Mouse (Mus musculus): Measurements from ENCODE around the gene Pawr. TPM values are rescaled to one million over a fixed set of nuclear protein-coding genes. Genes with fewer than 3 reads are reported as not detected.
A peak's percentile ranks its signal among the peaks of the same experiment; 100 is the strongest.

Pawr gene
- polyA plus RNA-seq, 1 experiment from 2014 or later = 12.8 TPM

GRCm38 (mm10) chr10:108299828-108300227 is 32.1 kb upstream of the Pawr start:
- H3K27ac ChIP-seq (ENCODE audit: low read depth, low read length) = no peak overlapping the region
- H3K9me3 ChIP-seq (ENCODE audit: control insufficient read depth, low read length) = no peaks in the 10 kb centered on the region
- no peak overlapping the region for H3K9ac ChIP-seq (ENCODE audit: low read depth, low read length)
- H3K27me3 ChIP-seq (replicated peaks; ENCODE audit: control insufficient read depth, insufficient read depth, low read length) = no peaks in the 10 kb centered on the region
- ATAC-seq (replicated peaks; ENCODE audit: low FRiP score) (no peak), DNase-seq (ENCODE audit: low spot score) (no peak)
- no peak overlapping the region for H3K4me2 ChIP-seq
- no peaks in the 10 kb centered on the region for H3K36me3 ChIP-seq (ENCODE audit: control insufficient read depth, insufficient read depth, low read length)
- H3K4me3 ChIP-seq (ENCODE audit: low read depth, low read length) = no peak overlapping the region
- WGBS = 81% methylated on average over 11 of the region's 11 CpGs
- no peaks in the 10 kb centered on the region for H3K4me1 ChIP-seq (replicated peaks; ENCODE audit: control insufficient read depth, insufficient read depth, low read length)

DNA sequence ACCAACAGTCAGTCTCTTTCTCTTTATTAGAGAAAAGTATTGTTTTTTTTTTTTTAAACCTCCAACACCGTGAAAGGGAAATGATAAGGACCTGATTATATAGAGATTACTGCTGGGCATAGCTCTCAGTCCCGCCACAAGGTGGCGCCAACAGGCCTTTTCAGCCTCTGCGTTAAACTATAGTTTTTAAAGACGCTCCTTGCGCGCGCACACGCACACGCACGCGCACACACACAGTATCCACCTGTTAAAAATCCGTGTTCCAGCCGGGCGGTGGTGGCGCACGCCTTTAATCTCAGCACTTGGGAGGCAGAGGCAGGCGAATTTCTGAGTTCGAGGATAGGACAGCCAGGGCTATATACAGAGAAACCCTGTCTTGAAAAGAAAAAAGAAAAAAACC is 31.1 kb upstream of the Pawr start:
- Histone ChIP-seq H3K4me1 (replicated peaks; ENCODE audit: control insufficient read depth, insufficient read depth, low read length) (no peaks in the 10 kb centered on the region), H3K4me2 (peak overlapping the region; percentile 54), H3K9me3 (ENCODE audit: control insufficient read depth, low read length) (no peaks in the 10 kb centered on the region), H3K4me3 (ENCODE audit: low read depth, low read length) (no peak overlapping the region), H3K27ac (ENCODE audit: low read depth, low read length) (no peak overlapping the region), H3K9ac (ENCODE audit: low read depth, low read length) (no peak overlapping the region), H3K36me3 (ENCODE audit: control insufficient read depth, insufficient read depth, low read length) (no peaks in the 10 kb centered on the region), H3K27me3 (replicated peaks; ENCODE audit: control insufficient read depth, insufficient read depth, low read length) (no peaks in the 10 kb centered on the region)
- DNase-seq (ENCODE audit: low spot score) = peak; percentile 56
- 10% methylated on average over 19 of the region's 19 CpGs for WGBS
- ATAC-seq (replicated peaks; ENCODE audit: low FRiP score) = peak; percentile 75

DNA sequence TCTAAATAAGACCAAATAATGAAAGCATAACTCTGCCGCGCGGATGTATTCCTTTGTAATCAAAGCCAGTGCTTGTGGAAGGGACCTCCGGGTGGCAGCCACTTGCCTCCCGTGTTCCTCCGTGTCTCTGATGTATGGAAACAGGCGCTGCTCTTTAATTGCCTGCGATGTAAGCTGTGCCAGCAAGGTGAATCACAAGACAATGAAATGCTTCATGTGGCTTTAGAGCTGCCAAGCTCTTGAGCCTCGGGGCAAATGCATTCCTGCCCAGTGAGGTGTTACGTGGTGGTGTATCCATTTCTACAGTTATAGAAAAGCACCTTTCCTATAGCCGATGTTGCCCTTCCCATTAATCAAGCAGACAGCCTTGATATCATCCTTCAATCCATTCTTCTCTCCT is 24.1 kb upstream of the Pawr start:
- no peak for DNase-seq (ENCODE audit: low spot score)
- Histone ChIP-seq H3K27ac (ENCODE audit: low read depth, low read length) (no peak overlapping the region), H3K27me3 (replicated peaks; ENCODE audit: control insufficient read depth, insufficient read depth, low read length) (no peaks in the 10 kb centered on the region), H3K36me3 (ENCODE audit: control insufficient read depth, insufficient read depth, low read length) (no peaks in the 10 kb centered on the region), H3K4me2 (no peak overlapping the region), H3K4me1 (replicated peaks; ENCODE audit: control insufficient read depth, insufficient read depth, low read length) (no peaks in the 10 kb centered on the region), H3K9me3 (ENCODE audit: control insufficient read depth, low read length) (no peaks in the 10 kb centered on the region), H3K4me3 (ENCODE audit: low read depth, low read length) (no peak overlapping the region), H3K9ac (ENCODE audit: low read depth, low read length) (no peak overlapping the region)
- 81% methylated on average over 11 of the region's 11 CpGs for WGBS
- no peak for ATAC-seq (replicated peaks; ENCODE audit: low FRiP score)

DNA sequence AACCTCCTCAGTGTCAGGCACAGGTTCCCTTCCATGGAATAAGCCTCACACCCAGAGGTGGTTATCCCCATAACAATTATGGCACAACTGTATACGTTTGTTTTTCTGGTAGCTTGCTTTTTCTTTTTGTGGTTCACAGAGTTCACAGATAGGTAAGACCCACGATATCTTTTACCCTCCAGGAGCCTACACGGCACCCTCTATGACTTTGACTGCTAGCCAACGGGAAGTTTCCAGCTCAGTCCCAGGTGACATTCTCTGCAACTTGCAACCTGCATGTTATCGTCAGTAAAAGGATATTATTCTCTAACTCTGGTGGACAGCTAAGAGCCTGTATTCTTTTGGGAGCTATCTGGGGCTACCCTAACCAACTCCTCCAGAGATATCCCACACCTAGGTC is 21.7 kb upstream of the Pawr start:
- Histone ChIP-seq H3K27me3 (replicated peaks; ENCODE audit: control insufficient read depth, insufficient read depth, low read length) (no peaks in the 10 kb centered on the region), H3K9me3 (ENCODE audit: control insufficient read depth, low read length) (no peaks in the 10 kb centered on the region), H3K27ac (ENCODE audit: low read depth, low read length) (no peak overlapping the region), H3K9ac (ENCODE audit: low read depth, low read length) (no peak overlapping the region), H3K36me3 (ENCODE audit: control insufficient read depth, insufficient read depth, low read length) (no peaks in the 10 kb centered on the region), H3K4me2 (no peak overlapping the region), H3K4me3 (ENCODE audit: low read depth, low read length) (no peak overlapping the region), H3K4me1 (replicated peaks; ENCODE audit: control insufficient read depth, insufficient read depth, low read length) (no peaks in the 10 kb centered on the region; the same call in 1 of the 2 replicates)
- no peak for ATAC-seq (replicated peaks; ENCODE audit: low FRiP score)
- DNase-seq (ENCODE audit: low spot score) = no peak
- 77% methylated on average over 5 of the region's 5 CpGs for WGBS

GRCm38 (mm10) chr10:108311396-108311795 is 20.5 kb upstream of the Pawr start:
- H3K4me1 ChIP-seq (replicated peaks; ENCODE audit: control insufficient read depth, insufficient read depth, low read length) = no peaks in the 10 kb centered on the region; the same call in 1 of the 2 replicates
- H3K9ac ChIP-seq (ENCODE audit: low read depth, low read length) = no peak overlapping the region
- WGBS = 82% methylated on average over 3 of the region's 3 CpGs
- ATAC-seq (replicated peaks; ENCODE audit: low FRiP score) (no peak), DNase-seq (ENCODE audit: low spot score) (no peak)
- no peaks in the 10 kb centered on the region for H3K9me3 ChIP-seq (ENCODE audit: control insufficient read depth, low read length)
- no peak overlapping the region for H3K27ac ChIP-seq (ENCODE audit: low read depth, low read length)
- no peaks in the 10 kb centered on the region for H3K27me3 ChIP-seq (replicated peaks; ENCODE audit: control insufficient read depth, insufficient read depth, low read length)
- no peaks in the 10 kb centered on the region for H3K36me3 ChIP-seq (ENCODE audit: control insufficient read depth, insufficient read depth, low read length)
- no peak overlapping the region for H3K4me2 ChIP-seq
- no peak overlapping the region for H3K4me3 ChIP-seq (ENCODE audit: low read depth, low read length)

- WGBS = 79% methylated on average over 6 of the region's 6 CpGs
- ATAC-seq (replicated peaks; ENCODE audit: low FRiP score) = no peak
These were observed 18.1 kb upstream of the Pawr start for GRCm38 (mm10) chr10:108313845-108314244.

DNA sequence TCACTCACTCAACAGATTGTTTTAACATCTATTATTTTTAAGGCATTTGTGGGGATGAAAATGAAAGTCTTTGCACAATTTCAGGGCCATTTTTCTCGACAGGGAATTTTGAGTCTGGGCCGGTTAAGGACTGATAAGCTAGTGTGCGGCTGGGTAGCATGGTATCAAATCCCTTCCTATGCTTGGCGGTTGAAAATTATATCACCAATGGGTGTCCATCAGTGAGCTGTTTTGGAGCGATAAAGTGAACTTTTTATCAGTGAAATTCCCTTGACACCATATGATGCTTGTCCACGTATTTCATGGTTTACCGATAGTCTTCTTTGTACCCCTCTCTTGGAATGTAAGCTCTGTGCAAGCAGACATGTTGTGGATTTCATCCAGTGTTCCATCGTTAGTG is 17.5 kb upstream of the Pawr start:
- Histone ChIP-seq H3K36me3 (ENCODE audit: control insufficient read depth, insufficient read depth, low read length) (no peaks in the 10 kb centered on the region), H3K27ac (ENCODE audit: low read depth, low read length) (no peak overlapping the region), H3K4me1 (replicated peaks; ENCODE audit: control insufficient read depth, insufficient read depth, low read length) (no peaks in the 10 kb centered on the region; the same call in 1 of the 2 replicates), H3K9ac (ENCODE audit: low read depth, low read length) (no peak overlapping the region), H3K27me3 (replicated peaks; ENCODE audit: control insufficient read depth, insufficient read depth, low read length) (no peaks in the 10 kb centered on the region), H3K4me3 (ENCODE audit: low read depth, low read length) (no peak overlapping the region), H3K4me2 (no peak overlapping the region), H3K9me3 (ENCODE audit: control insufficient read depth, low read length) (no peaks in the 10 kb centered on the region)
- 68% methylated on average over 8 of the region's 8 CpGs for WGBS
- DNase-seq (ENCODE audit: low spot score) (no peak), ATAC-seq (replicated peaks; ENCODE audit: low FRiP score) (peak; percentile 79)

More at GRCm38 (mm10) chr10:108313845-108314244, 18.1 kb upstream of the Pawr start:
- no peak overlapping the region for H3K4me3 ChIP-seq (ENCODE audit: low read depth, low read length)
- no peak overlapping the region for H3K4me2 ChIP-seq
- DNase-seq (ENCODE audit: low spot score) = no peak
- H3K27me3 ChIP-seq (replicated peaks; ENCODE audit: control insufficient read depth, insufficient read depth, low read length) = no peaks in the 10 kb centered on the region
- H3K4me1 ChIP-seq (replicated peaks; ENCODE audit: control insufficient read depth, insufficient read depth, low read length) = no peaks in the 10 kb centered on the region; the same call in 1 of the 2 replicates
- H3K36me3 ChIP-seq (ENCODE audit: control insufficient read depth, insufficient read depth, low read length) = no peaks in the 10 kb centered on the region
- no peaks in the 10 kb centered on the region for H3K9me3 ChIP-seq (ENCODE audit: control insufficient read depth, low read length)
- H3K9ac ChIP-seq (ENCODE audit: low read depth, low read length) = no peak overlapping the region
- H3K27ac ChIP-seq (ENCODE audit: low read depth, low read length) = no peak overlapping the region

DNA sequence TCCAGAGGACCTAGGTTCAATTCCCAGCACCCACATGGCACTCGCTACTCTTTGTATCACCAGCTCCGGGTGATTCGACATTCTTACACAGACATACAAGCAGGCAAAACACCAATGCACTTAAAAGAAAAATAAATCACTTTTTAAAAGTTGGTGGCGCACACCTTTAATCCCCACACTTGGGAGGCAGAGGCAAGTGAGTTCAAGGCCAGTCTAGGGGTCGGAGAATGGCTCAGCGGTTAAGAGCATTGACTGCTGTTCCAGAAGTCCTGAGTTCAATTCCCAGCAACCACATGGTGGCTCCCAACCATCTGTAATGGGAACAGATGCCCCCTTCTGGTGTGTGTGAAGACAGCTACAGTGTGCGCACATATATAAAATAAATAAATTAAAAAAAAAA is 16.7 kb upstream of the Pawr start:
- no peak overlapping the region for H3K9ac ChIP-seq (ENCODE audit: low read depth, low read length)
- no peaks in the 10 kb centered on the region for H3K9me3 ChIP-seq (ENCODE audit: control insufficient read depth, low read length)
- no peak overlapping the region for H3K4me2 ChIP-seq
- no peak overlapping the region for H3K4me3 ChIP-seq (ENCODE audit: low read depth, low read length)
- WGBS = 93% methylated on average over 7 of the region's 7 CpGs
- H3K4me1 ChIP-seq (replicated peaks; ENCODE audit: control insufficient read depth, insufficient read depth, low read length) = no peaks in the 10 kb centered on the region; the same call in 1 of the 2 replicates
- no peaks in the 10 kb centered on the region for H3K36me3 ChIP-seq (ENCODE audit: control insufficient read depth, insufficient read depth, low read length)
- no peak for DNase-seq (ENCODE audit: low spot score)
- no peaks in the 10 kb centered on the region for H3K27me3 ChIP-seq (replicated peaks; ENCODE audit: control insufficient read depth, insufficient read depth, low read length)
- ATAC-seq (replicated peaks; ENCODE audit: low FRiP score) = no peak
- H3K27ac ChIP-seq (ENCODE audit: low read depth, low read length) = no peak overlapping the region

DNA sequence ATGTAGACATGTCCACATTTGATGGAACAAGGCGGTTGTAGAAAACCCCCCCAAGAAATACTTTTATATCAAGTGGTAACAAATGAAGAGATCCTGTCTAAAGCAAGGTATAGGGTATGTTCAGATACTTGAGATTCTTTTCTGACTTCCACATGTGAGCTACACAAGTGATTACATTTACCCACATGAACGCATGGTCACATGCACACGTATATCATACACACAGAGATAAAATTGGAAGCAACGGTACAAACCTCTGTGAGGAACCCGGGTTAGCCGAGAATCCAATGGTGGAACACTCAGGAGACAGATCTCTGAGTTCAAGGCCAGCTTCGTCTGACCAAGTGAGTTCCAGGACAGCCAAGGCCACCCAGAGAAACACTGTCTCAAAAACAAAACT is 3.6 kb upstream of the Pawr start:
- Histone ChIP-seq H3K27me3 (replicated peaks; ENCODE audit: control insufficient read depth, insufficient read depth, low read length) (peaks cover 6% of the 10 kb centered on the region), H3K9me3 (ENCODE audit: control insufficient read depth, low read length) (no peaks in the 10 kb centered on the region), H3K9ac (ENCODE audit: low read depth, low read length) (no peak overlapping the region), H3K4me1 (replicated peaks; ENCODE audit: control insufficient read depth, insufficient read depth, low read length) (no peaks in the 10 kb centered on the region), H3K4me2 (no peak overlapping the region), H3K36me3 (ENCODE audit: control insufficient read depth, insufficient read depth, low read length) (no peaks in the 10 kb centered on the region), H3K27ac (ENCODE audit: low read depth, low read length) (no peak overlapping the region), H3K4me3 (ENCODE audit: low read depth, low read length) (no peak overlapping the region)
- no peak for DNase-seq (ENCODE audit: low spot score)
- whole genome bisulfite sequencing = 83% methylated on average over 7 of the region's 7 CpGs
- ATAC-seq (replicated peaks; ENCODE audit: low FRiP score) = no peak

All from liver, embryonic 11.5 days (tissue).